Mouse (Mus musculus): ENCODE measurements around the gene Dcaf8.

DNA sequence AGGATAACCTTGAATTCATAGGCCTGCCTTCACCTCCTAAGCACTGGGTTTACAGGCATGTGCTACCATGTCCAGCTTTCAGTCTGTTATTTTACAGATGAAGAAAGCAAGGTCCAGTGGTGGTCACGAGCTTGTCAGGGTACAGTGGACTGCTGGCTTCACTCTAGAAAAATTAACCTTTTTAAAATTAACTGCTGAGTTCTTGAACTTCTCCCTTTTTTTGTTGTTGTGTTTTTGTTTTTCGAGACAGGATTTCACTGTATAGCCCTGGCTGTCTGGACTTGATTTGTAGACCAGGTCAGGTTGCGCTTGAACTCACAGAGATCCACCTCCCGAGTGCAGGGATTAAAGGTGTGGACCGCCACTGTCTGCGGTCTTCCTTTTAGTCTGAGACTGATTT is 15.1 kb downstream of the Dcaf8 start:
- TF ChIP-seq CTCF (IDR thresholded peaks at IDR 0.05; ENCODE audit: low read depth) (no peak), EP300 (IDR thresholded peaks at IDR 0.05; ENCODE audit: low read depth) (no peak)
